Mouse (Mus musculus): ENCODE data around the gene Gm17027. TPM values are rescaled to one million over a fixed set of nuclear protein-coding genes. Genes with fewer than 3 reads are reported as not detected.
"Not testable (repeated sequence)": the region's sequence is repeated elsewhere in the genome, so short reads cannot be mapped to it uniquely, and the experiment has no call there.

Gm17027 gene
- not detected for total RNA-seq (2022)

- DNase-seq = not testable (repeated sequence)
These were observed at the start of gene Gm17027 for GRCm38 (mm10) chr14:42162522-42162921. Gene Gm17027, minus strand, starts transcription at chr14:42162622.

- not testable (repeated sequence) for DNase-seq
These were observed 28.3 kb upstream of the Gm17027 start, which contains the start of gene Gm3573 for GRCm38 (mm10) chr14:42190691-42191090. Gene Gm3573, minus strand, starts transcription at chr14:42190791.

- peak; percentile 1 for DNase-seq
These were observed 21.5 kb upstream of the Gm17027 start for GRCm38 (mm10) chr14:42183936-42184335.

GRCm38 (mm10) chr14:42134571-42134970 is 27.9 kb downstream of the Gm17027 start:
- not testable (repeated sequence) for DNase-seq

- DNase-seq = not testable (repeated sequence)
These were observed 28.6 kb downstream of the Gm17027 start for GRCm38 (mm10) chr14:42133806-42134205.

GRCm38 (mm10) chr14:42117269-42117668 is 45.2 kb downstream of the Gm17027 start, which contains the start of gene Gm7951:
Gene Gm7951, minus strand, starts transcription at chr14:42117369.
- not testable (repeated sequence) for DNase-seq

Other genes with a start within 250 kb of the Gm17027 start
- gene 1700049E17Rik1, start 237.7 kb downstream of the Gm17027 start, total RNA-seq (2022) = not detected
- not detected for gene 1700024B05Rik, start 218.6 kb downstream of the Gm17027 start, total RNA-seq (2022)
- not detected for gene Gm6401, start 194.7 kb downstream of the Gm17027 start, total RNA-seq (2022)
- not detected for gene Gm3543, start 179.3 kb downstream of the Gm17027 start, total RNA-seq (2022)
- not detected for gene Gm7951, start 45.3 kb downstream of the Gm17027 start, total RNA-seq (2022)
- not detected for gene Gm3573, start 28.2 kb upstream of the Gm17027 start, total RNA-seq (2022)
- gene Gm17026, start 97.4 kb upstream of the Gm17027 start, total RNA-seq (2022) = not detected
- gene Gm9611, start 134.7 kb upstream of the Gm17027 start, total RNA-seq (2022) = not detected
- gene Gm7995, start 147.6 kb upstream of the Gm17027 start, total RNA-seq (2022) = not detected